Mouse (Mus musculus): ENCODE data around the gene Nfib. TPM values are rescaled to one million over a fixed set of nuclear protein-coding genes. Genes with fewer than 3 reads are reported as not detected.

Nfib gene
- polyA plus RNA-seq, 1 experiment from 2014 or later, result 86.0 TPM

DNA sequence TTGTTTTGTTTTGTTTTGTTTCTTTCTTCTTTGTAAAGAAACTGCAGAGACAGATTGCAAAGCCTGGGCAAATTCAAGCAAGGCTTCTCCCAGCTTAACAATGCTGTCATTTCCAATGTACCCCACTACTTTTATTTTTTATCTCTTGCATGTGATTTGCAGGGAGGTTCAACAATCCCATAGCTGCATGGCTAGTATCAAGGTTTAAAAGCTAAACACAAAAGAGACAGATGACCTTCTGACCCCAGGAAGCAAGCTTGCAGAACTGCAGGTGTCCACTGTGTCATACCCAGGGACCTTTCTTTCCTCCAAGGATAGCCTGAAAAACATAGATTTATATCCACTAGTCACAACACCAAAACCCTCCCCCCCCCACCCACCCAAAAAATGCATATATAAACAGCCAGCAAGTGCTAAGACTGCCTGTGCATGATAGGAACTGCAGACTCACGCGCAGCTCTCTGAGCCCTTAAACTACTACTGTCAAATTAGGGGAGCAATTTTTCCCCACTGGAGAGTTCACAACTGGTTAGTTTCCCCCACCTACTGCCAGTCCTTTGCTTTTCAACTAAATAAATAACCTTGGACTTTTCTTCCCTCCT is 196.3 kb downstream of the Nfib start:
- H3K4me1 ChIP-seq (ENCODE audit: control insufficient read depth, insufficient read depth, low read length), result peaks cover 43% of the 10 kb centered on the region
- no peaks in the 10 kb centered on the region for H3K27me3 ChIP-seq (replicated peaks; ENCODE audit: control insufficient read depth, insufficient read depth, low read length)
- ATAC-seq (ENCODE audit: low read depth), result no peak
- peak overlapping the region; percentile 26; the same call in 1 of the 2 replicates for H3K9ac ChIP-seq (ENCODE audit: low read depth, low read length)
- H3K4me2 ChIP-seq (ENCODE audit: low read depth, low read length), result peak overlapping the region; percentile 89
- peak overlapping the region; percentile 88; the same call in 1 of the 2 replicates for H3K4me3 ChIP-seq (ENCODE audit: low read depth, low read length)
- H3K27ac ChIP-seq (replicated peaks; ENCODE audit: low read depth, low read length), result peak overlapping the region; percentile 100
- 35% methylated on average over 2 of the region's 2 CpGs for WGBS
- H3K36me3 ChIP-seq (ENCODE audit: control insufficient read depth, insufficient read depth, low read length), result no peaks in the 10 kb centered on the region
- H3K9me3 ChIP-seq (ENCODE audit: control insufficient read depth, low read length), result no peaks in the 10 kb centered on the region
- no peak for DNase-seq (ENCODE audit: low spot score)

DNA sequence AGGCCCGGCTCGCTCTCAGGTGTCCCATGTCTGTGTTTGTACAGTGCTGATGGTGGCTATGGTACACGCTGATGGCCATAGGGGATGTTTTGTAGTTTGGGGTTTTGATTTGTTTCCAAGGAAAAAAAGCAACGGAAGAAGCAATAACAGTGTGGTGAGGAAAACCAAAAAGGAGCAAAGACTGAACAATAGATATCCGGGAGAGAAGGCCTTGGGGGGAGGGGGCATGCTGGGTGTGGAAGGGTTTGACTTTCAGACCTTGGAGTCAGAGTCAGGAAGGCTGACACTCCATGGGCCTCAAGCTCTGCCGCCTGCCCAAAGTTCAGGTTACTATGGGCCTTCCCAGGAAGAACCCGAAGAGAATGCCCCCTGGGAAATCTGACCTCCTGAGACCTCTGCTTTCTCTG is 197.3 kb downstream of the Nfib start:
- no peaks in the 10 kb centered on the region for H3K9me3 ChIP-seq (ENCODE audit: control insufficient read depth, low read length)
- peak overlapping the region; percentile 88 for H3K4me3 ChIP-seq (ENCODE audit: low read depth, low read length)
- peak overlapping the region; percentile 100 for H3K9ac ChIP-seq (ENCODE audit: low read depth, low read length)
- peak overlapping the region; percentile 89 for H3K4me2 ChIP-seq (ENCODE audit: low read depth, low read length)
- no peaks in the 10 kb centered on the region for H3K27me3 ChIP-seq (replicated peaks; ENCODE audit: control insufficient read depth, insufficient read depth, low read length)
- H3K4me1 ChIP-seq (ENCODE audit: control insufficient read depth, insufficient read depth, low read length), result peaks cover 37% of the 10 kb centered on the region
- ATAC-seq (ENCODE audit: low read depth) (no peak), DNase-seq (ENCODE audit: low spot score) (no peak)
- WGBS, result 20% methylated on average over 7 of the region's 7 CpGs
- H3K36me3 ChIP-seq (ENCODE audit: control insufficient read depth, insufficient read depth, low read length), result no peaks in the 10 kb centered on the region
- peak overlapping the region; percentile 100 for H3K27ac ChIP-seq (replicated peaks; ENCODE audit: low read depth, low read length)

DNA sequence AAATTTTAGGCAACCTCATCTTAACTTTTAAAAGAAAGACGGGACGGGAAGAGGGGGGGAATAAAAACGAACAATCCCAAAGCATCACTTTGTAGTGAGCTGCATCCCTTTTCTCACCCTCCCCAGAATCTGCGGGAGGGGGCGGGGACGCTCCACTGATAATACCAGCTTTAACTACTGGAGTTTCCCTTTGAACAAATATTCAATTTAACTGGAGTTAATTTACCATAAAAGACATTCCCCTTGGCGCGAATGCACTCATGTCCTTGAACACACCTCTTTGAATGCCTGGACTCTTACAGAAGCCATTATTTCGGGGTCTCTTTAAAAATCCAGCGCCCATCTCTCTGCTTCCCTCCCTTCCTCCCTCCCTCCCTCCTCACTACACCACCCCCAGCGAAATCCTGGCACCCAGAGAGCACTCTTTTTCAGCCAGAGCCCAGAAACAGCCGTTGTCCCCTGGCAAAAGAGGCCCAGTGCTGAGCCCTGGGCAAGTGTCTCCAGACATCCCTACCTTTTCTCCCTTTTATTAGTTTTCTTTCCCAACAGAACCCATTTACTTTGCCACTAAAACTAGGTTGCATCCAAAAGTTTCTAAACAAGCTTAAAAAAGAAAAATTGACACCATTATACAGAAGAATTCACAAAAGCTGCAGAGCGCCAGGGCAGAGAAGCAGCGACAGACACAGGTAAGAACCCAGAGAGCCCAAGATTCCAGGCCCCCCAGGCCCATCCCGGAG is 197.8 kb downstream of the Nfib start:
- peak overlapping the region; percentile 100 for H3K9ac ChIP-seq (ENCODE audit: low read depth, low read length)
- no peak for ATAC-seq (ENCODE audit: low read depth)

DNA sequence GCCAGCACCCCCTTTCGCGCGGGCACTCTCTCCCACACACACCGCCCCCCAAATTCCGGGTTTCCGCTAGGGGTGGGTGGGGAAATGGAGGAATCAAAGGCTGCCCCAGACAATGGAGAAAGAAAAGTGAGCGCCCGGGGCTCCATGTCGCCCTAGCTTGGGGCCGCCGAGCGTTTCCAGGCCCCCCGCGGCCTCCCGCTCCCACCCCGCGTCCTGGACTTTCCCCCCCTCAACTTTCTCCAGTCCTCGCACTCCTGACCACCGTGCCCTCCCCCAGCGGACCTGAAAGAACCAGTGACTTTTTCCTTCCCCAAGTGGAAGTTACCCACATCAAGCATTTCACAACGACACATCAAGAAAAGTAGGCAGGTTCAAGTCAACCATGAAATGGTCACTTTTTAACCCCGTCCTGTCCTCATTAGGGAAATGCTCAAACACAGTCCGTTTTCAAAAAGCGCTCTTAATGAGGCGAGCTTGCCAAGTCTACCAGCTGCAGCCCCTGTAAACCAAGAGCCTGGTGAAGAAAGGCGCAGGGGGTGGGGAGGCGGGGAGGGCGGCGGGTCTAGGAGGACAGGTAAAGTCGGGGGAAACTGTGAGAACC is 198.7 kb downstream of the Nfib start:
- H3K4me2 ChIP-seq (ENCODE audit: low read depth, low read length), result peak overlapping the region; percentile 89
- peak overlapping the region; percentile 88 for H3K4me3 ChIP-seq (ENCODE audit: low read depth, low read length)
- H3K4me1 ChIP-seq (ENCODE audit: control insufficient read depth, insufficient read depth, low read length), result peaks cover 33% of the 10 kb centered on the region
- DNase-seq (ENCODE audit: low spot score) (peak; percentile 92), ATAC-seq (ENCODE audit: low read depth) (peak; percentile 67)
- 2% methylated on average over 22 of the region's 30 CpGs for WGBS
- no peaks in the 10 kb centered on the region for H3K27me3 ChIP-seq (replicated peaks; ENCODE audit: control insufficient read depth, insufficient read depth, low read length)
- H3K9me3 ChIP-seq (ENCODE audit: control insufficient read depth, low read length), result no peaks in the 10 kb centered on the region
- H3K9ac ChIP-seq (ENCODE audit: low read depth, low read length), result peak overlapping the region; percentile 100
- peak overlapping the region; percentile 100 for H3K27ac ChIP-seq (replicated peaks; ENCODE audit: low read depth, low read length)
- H3K36me3 ChIP-seq (ENCODE audit: control insufficient read depth, insufficient read depth, low read length), result no peaks in the 10 kb centered on the region

More for the DNA sequence above, 197.8 kb downstream of the Nfib start:
- H3K4me1 ChIP-seq (ENCODE audit: control insufficient read depth, insufficient read depth, low read length), result peaks cover 37% of the 10 kb centered on the region
- no peaks in the 10 kb centered on the region for H3K27me3 ChIP-seq (replicated peaks; ENCODE audit: control insufficient read depth, insufficient read depth, low read length)
- no peaks in the 10 kb centered on the region for H3K9me3 ChIP-seq (ENCODE audit: control insufficient read depth, low read length)
- no peaks in the 10 kb centered on the region for H3K36me3 ChIP-seq (ENCODE audit: control insufficient read depth, insufficient read depth, low read length)
- no peak for DNase-seq (ENCODE audit: low spot score)
- H3K4me3 ChIP-seq (ENCODE audit: low read depth, low read length), result peak overlapping the region; percentile 88
- WGBS, result 8% methylated on average over 15 of the region's 15 CpGs
- peak overlapping the region; percentile 100 for H3K27ac ChIP-seq (replicated peaks; ENCODE audit: low read depth, low read length)
- peak overlapping the region; percentile 89 for H3K4me2 ChIP-seq (ENCODE audit: low read depth, low read length)

- Histone ChIP-seq H3K36me3 (ENCODE audit: control insufficient read depth, insufficient read depth, low read length) (no peaks in the 10 kb centered on the region), H3K4me2 (ENCODE audit: low read depth, low read length) (peak overlapping the region; percentile 89), H3K4me1 (ENCODE audit: control insufficient read depth, insufficient read depth, low read length) (peaks cover 31% of the 10 kb centered on the region), H3K27me3 (replicated peaks; ENCODE audit: control insufficient read depth, insufficient read depth, low read length) (no peaks in the 10 kb centered on the region), H3K27ac (replicated peaks; ENCODE audit: low read depth, low read length) (peak overlapping the region; percentile 100), H3K4me3 (ENCODE audit: low read depth, low read length) (peak overlapping the region; percentile 88), H3K9ac (ENCODE audit: low read depth, low read length) (peak overlapping the region; percentile 100), H3K9me3 (ENCODE audit: control insufficient read depth, low read length) (no peaks in the 10 kb centered on the region)
- ATAC-seq (ENCODE audit: low read depth), result peak; percentile 77
- DNase-seq (ENCODE audit: low spot score), result peak; percentile 93
- WGBS, result 0% methylated on average over 12 of the region's 81 CpGs
Measured at GRCm38 (mm10) chr4:82506081-82506730, 199.3 kb downstream of the Nfib start.

DNA sequence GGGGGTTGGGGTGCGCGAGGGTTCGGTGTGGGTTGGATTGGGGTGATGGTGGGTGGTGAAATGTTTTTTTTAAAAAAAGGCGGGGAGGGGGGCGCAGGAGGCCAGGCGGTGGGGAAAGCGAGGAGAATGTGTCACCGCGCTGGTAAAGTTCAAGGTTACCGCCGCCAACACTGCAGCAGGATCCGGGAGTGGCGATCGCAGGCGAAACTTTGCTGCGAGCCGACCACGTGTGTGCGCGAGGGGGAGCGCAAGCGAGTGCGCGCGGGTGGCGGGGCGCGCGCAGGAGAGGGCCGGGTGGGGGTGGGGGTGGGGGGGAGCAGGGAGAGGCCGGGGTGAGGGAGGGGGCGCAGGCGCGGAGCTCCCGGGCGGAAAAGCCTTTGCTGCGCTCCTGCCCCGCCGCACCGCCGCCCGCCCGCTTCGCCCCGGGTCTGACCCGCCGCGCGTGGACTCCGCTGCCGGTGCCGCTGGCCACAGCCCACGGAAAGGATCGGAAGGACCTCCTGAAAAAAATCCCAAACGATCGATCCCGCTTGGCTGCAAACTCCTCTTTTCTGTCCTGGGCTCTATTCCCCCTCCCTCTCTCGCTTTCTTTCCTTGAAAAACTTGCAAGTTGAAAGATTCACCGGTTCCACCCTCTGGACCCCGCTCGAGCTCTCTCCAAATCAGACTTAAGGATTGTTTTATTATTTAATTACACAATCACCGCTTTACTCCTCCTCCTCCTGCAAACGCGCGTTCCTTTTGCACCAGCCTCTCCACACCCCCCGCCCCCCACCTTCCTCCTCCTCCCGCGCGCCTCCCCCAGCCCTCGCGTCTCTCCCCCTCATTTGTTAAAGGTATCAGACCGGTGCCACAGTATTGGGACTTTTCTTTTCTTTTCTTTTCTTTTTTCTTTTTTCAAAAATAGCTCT is 200.2 kb downstream of the Nfib start:
- H3K9ac ChIP-seq (ENCODE audit: low read depth, low read length), result peak overlapping the region; percentile 100
- H3K4me1 ChIP-seq (ENCODE audit: control insufficient read depth, insufficient read depth, low read length), result peaks cover 30% of the 10 kb centered on the region
- peak overlapping the region; percentile 100 for H3K27ac ChIP-seq (replicated peaks; ENCODE audit: low read depth, low read length)
- peak overlapping the region; percentile 88 for H3K4me3 ChIP-seq (ENCODE audit: low read depth, low read length)
- WGBS, result under 1% methylated on average over 49 of the region's 72 CpGs
- H3K4me2 ChIP-seq (ENCODE audit: low read depth, low read length), result peak overlapping the region; percentile 89
- H3K9me3 ChIP-seq (ENCODE audit: control insufficient read depth, low read length), result no peaks in the 10 kb centered on the region
- DNase-seq (ENCODE audit: low spot score) (peak; percentile 97), ATAC-seq (ENCODE audit: low read depth) (peak; percentile 74)
- no peaks in the 10 kb centered on the region for H3K36me3 ChIP-seq (ENCODE audit: control insufficient read depth, insufficient read depth, low read length)
- no peaks in the 10 kb centered on the region for H3K27me3 ChIP-seq (replicated peaks; ENCODE audit: control insufficient read depth, insufficient read depth, low read length)

- peak overlapping the region; percentile 100 for H3K27ac ChIP-seq (replicated peaks; ENCODE audit: low read depth, low read length)
- H3K36me3 ChIP-seq (ENCODE audit: control insufficient read depth, insufficient read depth, low read length), result no peaks in the 10 kb centered on the region
- peaks cover 32% of the 10 kb centered on the region for H3K4me1 ChIP-seq (ENCODE audit: control insufficient read depth, insufficient read depth, low read length)
- H3K4me2 ChIP-seq (ENCODE audit: low read depth, low read length), result peak overlapping the region; percentile 89
- H3K9me3 ChIP-seq (ENCODE audit: control insufficient read depth, low read length), result no peaks in the 10 kb centered on the region
- peak overlapping the region; percentile 100 for H3K9ac ChIP-seq (ENCODE audit: low read depth, low read length)
- no peaks in the 10 kb centered on the region for H3K27me3 ChIP-seq (replicated peaks; ENCODE audit: control insufficient read depth, insufficient read depth, low read length)
- DNase-seq (ENCODE audit: low spot score), result no peak
- H3K4me3 ChIP-seq (ENCODE audit: low read depth, low read length), result peak overlapping the region; percentile 88
- under 1% methylated on average over 49 of the region's 62 CpGs for WGBS
- no peak for ATAC-seq (ENCODE audit: low read depth)
Measured at GRCm38 (mm10) chr4:82504284-82505120, 201.0 kb downstream of the Nfib start.

All from embryonic facial prominence, embryonic 14.5 days (tissue).